Mouse (Mus musculus): ENCODE measurements around the gene Natd1. TPM values are rescaled to one million over a fixed set of nuclear protein-coding genes. Genes with fewer than 3 reads are reported as not detected.
A peak's percentile ranks its signal among the peaks of the same experiment; 100 is the strongest.

Natd1 gene
- 14.2 and 15.9 TPM in 2 replicates for polyA plus RNA-seq (2016; fragmentation: Nextera tagmentation; extraction: Ambion mirVana)

- H3K9ac ChIP-seq (replicated peaks) = peak within 1 kb of the TSS; percentile 88
- ATAC-seq (ENCODE audit: insufficient number of reproducible peaks, insufficient read depth, low FRiP score, low TSS enrichment, low read depth) = no peak
- no peaks in the 10 kb centered on the region for H3K9me3 ChIP-seq
- no peaks in the 10 kb centered on the region for H3K36me3 ChIP-seq
- peak within 1 kb of the TSS; percentile 91 for H3K4me3 ChIP-seq (replicated peaks)
- 0 out of 2 replicates have a peak, but pooled peaks cover 4% of the 10 kb centered on the region for H3K27me3 ChIP-seq
- peak within 1 kb of the TSS; percentile 73 for H3K4me2 ChIP-seq
- peaks cover 32% of the 10 kb centered on the region for H3K4me1 ChIP-seq (replicated peaks)
- 36% methylated on average over 7 of the region's 7 CpGs for WGBS
- H3K27ac ChIP-seq = peak within 1 kb of the TSS; percentile 66; the same call in 1 of the 2 replicates
These were observed at the start of gene Natd1 for GRCm38 (mm10) chr11:60914491-60914890. Natd1 (minus strand) TSS chr11:60914750.

GRCm38 (mm10) chr11:60962709-60963108 is 48.2 kb upstream of the Natd1 start:
- Histone ChIP-seq H3K4me3 (replicated peaks) (no peak overlapping the region), H3K27me3 (no peaks in the 10 kb centered on the region)

GRCm38 (mm10) chr11:60961176-60961575 is 46.6 kb upstream of the Natd1 start:
- no peak for ATAC-seq (ENCODE audit: insufficient number of reproducible peaks, insufficient read depth, low FRiP score, low TSS enrichment, low read depth)
- Histone ChIP-seq H3K4me3 (replicated peaks) (no peak overlapping the region), H3K36me3 (no peaks in the 10 kb centered on the region), H3K27me3 (no peaks in the 10 kb centered on the region), H3K4me1 (replicated peaks) (no peaks in the 10 kb centered on the region), H3K9me3 (no peaks in the 10 kb centered on the region; the same call in 1 of the 2 replicates), H3K4me2 (no peak overlapping the region), H3K9ac (replicated peaks) (no peak overlapping the region), H3K27ac (no peak overlapping the region)
- WGBS = 61% methylated on average over 1 of the region's 1 CpGs

More at GRCm38 (mm10) chr11:60962709-60963108, 48.2 kb upstream of the Natd1 start:
- WGBS = 92% methylated on average over 5 of the region's 5 CpGs
- H3K4me1 ChIP-seq (replicated peaks) = peaks cover 11% of the 10 kb centered on the region
- H3K36me3 ChIP-seq = no peaks in the 10 kb centered on the region
- H3K9me3 ChIP-seq = no peaks in the 10 kb centered on the region; the same call in 1 of the 2 replicates
- ATAC-seq (ENCODE audit: insufficient number of reproducible peaks, insufficient read depth, low FRiP score, low TSS enrichment, low read depth) = no peak
- no peak overlapping the region for H3K27ac ChIP-seq
- no peak overlapping the region for H3K4me2 ChIP-seq
- no peak overlapping the region for H3K9ac ChIP-seq (replicated peaks)

GRCm38 (mm10) chr11:60958948-60959347 is 44.4 kb upstream of the Natd1 start:
- Histone ChIP-seq H3K27ac (no peak overlapping the region), H3K4me3 (replicated peaks) (no peak overlapping the region), H3K9ac (replicated peaks) (no peak overlapping the region), H3K9me3 (no peaks in the 10 kb centered on the region), H3K27me3 (no peaks in the 10 kb centered on the region), H3K4me2 (no peak overlapping the region), H3K4me1 (replicated peaks) (peaks cover 6% of the 10 kb centered on the region), H3K36me3 (no peaks in the 10 kb centered on the region)
- ATAC-seq (ENCODE audit: insufficient number of reproducible peaks, insufficient read depth, low FRiP score, low TSS enrichment, low read depth) = no peak
- WGBS = 88% methylated on average over 4 of the region's 4 CpGs

- WGBS = 88% methylated on average over 9 of the region's 9 CpGs
- no peak overlapping the region for H3K27ac ChIP-seq
These were observed 41.3 kb upstream of the Natd1 start for GRCm38 (mm10) chr11:60955621-60956383.

GRCm38 (mm10) chr11:60954255-60955104 is 39.9 kb upstream of the Natd1 start:
- peaks cover 8% of the 10 kb centered on the region for H3K4me1 ChIP-seq (replicated peaks)
- H3K4me2 ChIP-seq = peak overlapping the region; percentile 8; the same call in 1 of the 2 replicates
- WGBS = 79% methylated on average over 10 of the region's 10 CpGs
- H3K27me3 ChIP-seq = no peaks in the 10 kb centered on the region
- H3K36me3 ChIP-seq = peaks cover 28% of the 10 kb centered on the region
- H3K4me3 ChIP-seq (replicated peaks) = no peak overlapping the region
- no peak overlapping the region for H3K27ac ChIP-seq
- H3K9me3 ChIP-seq = no peaks in the 10 kb centered on the region
- ATAC-seq (ENCODE audit: insufficient number of reproducible peaks, insufficient read depth, low FRiP score, low TSS enrichment, low read depth) = no peak
- H3K9ac ChIP-seq (replicated peaks) = no peak overlapping the region

More at GRCm38 (mm10) chr11:60955621-60956383, 41.3 kb upstream of the Natd1 start:
- Histone ChIP-seq H3K36me3 (peaks cover 17% of the 10 kb centered on the region), H3K9ac (replicated peaks) (no peak overlapping the region), H3K9me3 (no peaks in the 10 kb centered on the region), H3K4me2 (no peak overlapping the region), H3K27me3 (no peaks in the 10 kb centered on the region), H3K4me3 (replicated peaks) (no peak overlapping the region), H3K4me1 (replicated peaks) (peaks cover 8% of the 10 kb centered on the region)
- ATAC-seq (ENCODE audit: insufficient number of reproducible peaks, insufficient read depth, low FRiP score, low TSS enrichment, low read depth) = no peak

- H3K4me1 ChIP-seq (replicated peaks) = peaks cover 8% of the 10 kb centered on the region
- H3K27ac ChIP-seq = no peak overlapping the region
- ATAC-seq (ENCODE audit: insufficient number of reproducible peaks, insufficient read depth, low FRiP score, low TSS enrichment, low read depth) = peak; percentile 95
- no peak overlapping the region for H3K9ac ChIP-seq (replicated peaks)
- 12% methylated on average over 15 of the region's 15 CpGs for WGBS
- H3K9me3 ChIP-seq = no peaks in the 10 kb centered on the region
- H3K27me3 ChIP-seq = no peaks in the 10 kb centered on the region
- H3K36me3 ChIP-seq = peaks cover 34% of the 10 kb centered on the region
- peak overlapping the region; percentile 8; the same call in 1 of the 2 replicates for H3K4me2 ChIP-seq
- H3K4me3 ChIP-seq (replicated peaks) = no peak overlapping the region
These were observed 39.3 kb upstream of the Natd1 start for GRCm38 (mm10) chr11:60953803-60954202.

- no peak overlapping the region for H3K4me2 ChIP-seq
These were observed 38.4 kb upstream of the Natd1 start for GRCm38 (mm10) chr11:60952986-60953385.

GRCm38 (mm10) chr11:60952362-60952761 is 37.8 kb upstream of the Natd1 start:
- Histone ChIP-seq H3K9ac (replicated peaks) (no peak overlapping the region), H3K27ac (no peak overlapping the region), H3K4me2 (no peak overlapping the region), H3K36me3 (peaks cover 49% of the 10 kb centered on the region), H3K27me3 (no peaks in the 10 kb centered on the region), H3K4me3 (replicated peaks) (no peak overlapping the region), H3K9me3 (no peaks in the 10 kb centered on the region), H3K4me1 (replicated peaks) (peaks cover 8% of the 10 kb centered on the region)
- no peak for ATAC-seq (ENCODE audit: insufficient number of reproducible peaks, insufficient read depth, low FRiP score, low TSS enrichment, low read depth)
- WGBS = 90% methylated on average over 3 of the region's 3 CpGs

More at GRCm38 (mm10) chr11:60952986-60953385, 38.4 kb upstream of the Natd1 start:
- Histone ChIP-seq H3K27ac (no peak overlapping the region), H3K4me1 (replicated peaks) (peaks cover 8% of the 10 kb centered on the region), H3K9ac (replicated peaks) (no peak overlapping the region), H3K9me3 (no peaks in the 10 kb centered on the region), H3K27me3 (no peaks in the 10 kb centered on the region), H3K36me3 (peaks cover 43% of the 10 kb centered on the region), H3K4me3 (replicated peaks) (no peak overlapping the region)
- WGBS = 94% methylated on average over 6 of the region's 6 CpGs
- ATAC-seq (ENCODE audit: insufficient number of reproducible peaks, insufficient read depth, low FRiP score, low TSS enrichment, low read depth) = no peak

- H3K9ac ChIP-seq (replicated peaks) = no peak overlapping the region; the same call in 1 of the 2 replicates
- ATAC-seq (ENCODE audit: insufficient number of reproducible peaks, insufficient read depth, low FRiP score, low TSS enrichment, low read depth) = no peak
- H3K4me1 ChIP-seq (replicated peaks) = peaks cover 8% of the 10 kb centered on the region
- H3K27ac ChIP-seq = no peak overlapping the region
- no peak overlapping the region for H3K4me2 ChIP-seq
- H3K9me3 ChIP-seq = no peaks in the 10 kb centered on the region
- H3K4me3 ChIP-seq (replicated peaks) = no peak overlapping the region
- 94% methylated on average over 5 of the region's 5 CpGs for WGBS
- H3K27me3 ChIP-seq = no peaks in the 10 kb centered on the region
- peaks cover 54% of the 10 kb centered on the region for H3K36me3 ChIP-seq
These were observed 37.3 kb upstream of the Natd1 start for GRCm38 (mm10) chr11:60951896-60952295.

- H3K36me3 ChIP-seq = peaks cover 86% of the 10 kb centered on the region
- ATAC-seq (ENCODE audit: insufficient number of reproducible peaks, insufficient read depth, low FRiP score, low TSS enrichment, low read depth) = no peak
- no peak overlapping the region for H3K4me3 ChIP-seq (replicated peaks)
- H3K4me1 ChIP-seq (replicated peaks) = 0 out of 2 replicates have a peak, but pooled peaks cover 9% of the 10 kb centered on the region
- H3K27me3 ChIP-seq = no peaks in the 10 kb centered on the region
- no peaks in the 10 kb centered on the region for H3K9me3 ChIP-seq
- H3K9ac ChIP-seq (replicated peaks) = 0 out of 2 replicates have a peak overlapping the region, but pooled peaks have one; percentile 18
- WGBS = 40% methylated on average over 4 of the region's 4 CpGs
- H3K4me2 ChIP-seq = no peak overlapping the region
- no peak overlapping the region for H3K27ac ChIP-seq
These were observed 30.5 kb upstream of the Natd1 start for GRCm38 (mm10) chr11:60945003-60945402.

Measured in limb, embryonic 12.5 days (tissue).